In genomic region chr17:74288626-74289025, GRCm38 (mm10) we compare ENCODE assay signal across 23 mouse cellular contexts. TPM values are rescaled to one million over a fixed set of nuclear protein-coding genes. Genes with fewer than 3 reads are reported as not detected.
DNase-seq lines count a peak whose midpoint lies in the region; ATAC-seq and TF ChIP-seq lines count a peak whose summit lies in the region.
"Had no signal": no experiment of that assay in that cellular context is flagged by ENCODE, and none has a peak within 500 bp of the region (broad histone marks: within the 10 kb centered on the region; RNA-seq: fewer than 3 reads in every experiment).

No protein-coding gene starts in this region.

- intact Hi-C loops in heart, postnatal 36 days (cut with DNase I) = no loop called here

- no peak overlapping the region for H3K4me3 ChIP-seq in liver, embryonic 12.5 days
- H3K4me3 ChIP-seq in limb, embryonic 10.5 days = no peak overlapping the region
- H3K4me3 ChIP-seq: embryonic facial prominence, embryonic 12.5 days; erythroblast, embryonic 14.5 days; hindbrain, embryonic 12.5 days; left cerebral cortex, adult 2 months had no signal

- no peaks in the 10 kb centered on the region for H3K9me3 ChIP-seq in liver, embryonic 12.5 days (replicated peaks)
- no peaks in the 10 kb centered on the region for H3K9me3 ChIP-seq in limb, embryonic 10.5 days (replicated peaks)
- H3K9me3 ChIP-seq: embryonic facial prominence, embryonic 12.5 days; hindbrain, embryonic 12.5 days had no signal

- H3K27ac ChIP-seq in liver, embryonic 12.5 days = 0 out of 2 replicates have a peak overlapping the region, but pooled peaks have one; percentile 13
- H3K27ac ChIP-seq in limb, embryonic 10.5 days = no peak overlapping the region
- H3K27ac ChIP-seq: embryonic facial prominence, embryonic 12.5 days; hindbrain, embryonic 12.5 days; left cerebral cortex, adult 2 months; liver, embryonic 14.5 days had no signal

- no peak overlapping the region; the same call in 1 of the 2 replicates for H3K9ac ChIP-seq in liver, embryonic 12.5 days
- H3K9ac ChIP-seq: embryonic facial prominence, embryonic 12.5 days; hindbrain, embryonic 12.5 days; liver, embryonic 14.5 days had no signal

- in situ Hi-C loops in Patski (cut with MboI; ENCODE audit: low pct_unique_long_range_greater_than_20kb) = loop anchor here (25.0 kb wide), 1 partner anchor 1451 kb away; the partner anchor contains the start of gene Ypel5

- peaks cover 25% of the 10 kb centered on the region for H3K36me3 ChIP-seq in liver, embryonic 12.5 days
- H3K36me3 ChIP-seq in limb, embryonic 10.5 days = peaks cover 23% of the 10 kb centered on the region

- DNase-seq in heart, adult 11 months = peak; percentile 92
- DNase-seq in heart, postnatal 36 days = no peak
- no peak for DNase-seq in liver
- DNase-seq in Patski (ENCODE audit: low read depth, low spot score) = no peak
- DNase-seq in heart, postnatal 4 days = peak; percentile 12
- no peak for DNase-seq in limb, embryonic 10.5 days (ENCODE audit: low spot score)
- DNase-seq in natural killer cell, adult 2 months (ENCODE audit: low spot score in 2 of 2) = no peak
- DNase-seq: cerebellum, adult 9-11 months; kidney, adult 9 months; kidney, postnatal 36 days; left cerebral cortex, postnatal 4 days; thymus, postnatal 14 days had no signal

- WGBS in liver, embryonic 12.5 days (ENCODE audit: insufficient replicate concordance) = 86% methylated on average over 2 of the region's 2 CpGs
- 98% methylated on average over 2 of the region's 2 CpGs for WGBS in limb, embryonic 10.5 days

- no peaks in the 10 kb centered on the region for H3K27me3 ChIP-seq in liver, embryonic 12.5 days (replicated peaks)
- H3K27me3 ChIP-seq in Patski = no peaks in the 10 kb centered on the region
- no peaks in the 10 kb centered on the region for H3K27me3 ChIP-seq in limb, embryonic 10.5 days (ENCODE audit: low read depth, poor library complexity, severe bottlenecking)
- H3K27me3 ChIP-seq: embryonic facial prominence, embryonic 12.5 days; hindbrain, embryonic 12.5 days had no signal

- H3K4me1 ChIP-seq in liver, embryonic 12.5 days = peaks cover 91% of the 10 kb centered on the region
- H3K4me1 ChIP-seq in limb, embryonic 10.5 days = peaks cover 19% of the 10 kb centered on the region

- no peak overlapping the region for H3K4me2 ChIP-seq in liver, embryonic 12.5 days
- H3K4me2 ChIP-seq: embryonic facial prominence, embryonic 12.5 days; hindbrain, embryonic 12.5 days; midbrain, embryonic 11.5 days had no signal

- no peak for TF ChIP-seq CTCF in Patski (IDR thresholded peaks at IDR 0.05)

- POLR2A ChIA-PET in Patski (lab: Charles Lee) = no interaction called here

- ATAC-seq in liver, embryonic 12.5 days = no peak
- peak; percentile 95 for ATAC-seq in Patski
- ATAC-seq: activated CD4-positive, CD25-positive, alpha-beta regulatory T cell, adult 4 months; forebrain, embryonic 14.5 days; inflammation-experienced regulatory T-cells, adult 6 months; lung, postnatal 0 days had no signal

- CTCF ChIA-PET in Patski (lab: Charles Lee) = interaction anchor here (0.8 to 1.6 kb wide), 5 partner anchors 9 to 64 kb away, joined by 3 to 7 read pairs (median 4); no protein-coding TSS in a partner anchor

RNA-seq across cellular contexts. Expression of gene Memo1, which starts 6.7 kb away (rescaled TPM):
- total RNA-seq in heart, postnatal 36 days (2021) = 10 to 100 TPM; 64.4 to 72.6 TPM
- polyA plus RNA-seq in liver, embryonic 12.5 days (2016; fragmentation: Nextera tagmentation; extraction: Ambion mirVana) = 97.7 and 98.5 TPM in 2 replicates
- polyA plus RNA-seq in Patski (2021) = 85.0 TPM
- 10 to 100 TPM; 74.4 to 78.4 TPM for total RNA-seq in heart, postnatal 4 days (2021)
- 94.8 and 96.7 TPM in 2 replicates for polyA plus RNA-seq in limb, embryonic 10.5 days (2016; fragmentation: Nextera tagmentation; extraction: Ambion mirVana)

RNA-seq across cellular contexts. Expression of gene Dpy30, which starts 35.1 kb away (rescaled TPM):
- total RNA-seq in heart, postnatal 36 days (2021) = 10 to 100 TPM; 45.5 to 48.9 TPM
- 204 and 209 TPM in 2 replicates for polyA plus RNA-seq in liver, embryonic 12.5 days (2016; fragmentation: Nextera tagmentation; extraction: Ambion mirVana)
- polyA plus RNA-seq in Patski (2021) = 97.9 TPM
- 10 to 100 TPM; 80.7 to 87.4 TPM for total RNA-seq in heart, postnatal 4 days (2021)
- 262 and 302 TPM in 2 replicates for polyA plus RNA-seq in limb, embryonic 10.5 days (2016; fragmentation: Nextera tagmentation; extraction: Ambion mirVana)

RNA-seq across cellular contexts. Expression of gene Spast, which starts 50.2 kb away (rescaled TPM):
- total RNA-seq in heart, postnatal 36 days (2021) = 10 to 100 TPM; 31.6 to 33.3 TPM
- 10.6 and 10.7 TPM in 2 replicates for polyA plus RNA-seq in liver, embryonic 12.5 days (2016; fragmentation: Nextera tagmentation; extraction: Ambion mirVana)
- 27.5 TPM for polyA plus RNA-seq in Patski (2021)
- total RNA-seq in heart, postnatal 4 days (2021) = 10 to 100 TPM; 39.3 to 40.1 TPM
- 17.6 and 19.4 TPM in 2 replicates for polyA plus RNA-seq in limb, embryonic 10.5 days (2016; fragmentation: Nextera tagmentation; extraction: Ambion mirVana)

Comparison
In these comparisons a context has a peak if more than half of its experiments do, and no peak if none do; other contexts are left out.
1. DNase-seq: peak in heart, adult 11 months (single experiment) and heart, postnatal 4 days (single experiment); none in heart, postnatal 36 days (0 of 2), liver (single experiment), Patski (single experiment), limb, embryonic 10.5 days (single experiment) and natural killer cell, adult 2 months (0 of 2).